Mouse (Mus musculus): ENCODE data around the gene Mthfsd.

Gene Mthfsd

GRCm38 (mm10) chr8:121071454-121071853 is 36.7 kb downstream of the Mthfsd start:
- no peak for DNase-seq

GRCm38 (mm10) chr8:121063649-121064048 is 44.5 kb downstream of the Mthfsd start:
- no peak for DNase-seq

DNA sequence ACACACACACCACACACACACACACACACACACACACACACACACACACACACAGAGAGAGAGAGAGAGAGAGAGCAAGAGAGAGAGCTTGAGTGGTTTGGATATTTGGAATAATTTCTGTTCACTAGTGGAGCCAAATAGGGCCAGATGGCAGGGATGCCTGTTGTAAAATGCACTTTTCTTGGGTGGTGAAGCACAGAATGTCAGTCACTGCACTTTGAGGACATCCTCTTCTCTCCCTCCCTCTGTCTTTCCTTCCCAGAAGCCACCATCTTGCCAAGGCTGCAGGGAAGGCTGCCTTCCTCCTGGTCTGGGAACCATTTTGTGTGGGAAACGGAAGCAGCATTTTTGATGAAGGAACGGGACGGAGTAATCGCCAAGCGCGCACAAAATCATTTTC is 45.7 kb downstream of the Mthfsd start:
- DNase-seq = no peak

GRCm38 (mm10) chr8:121059098-121059497 is 49.1 kb downstream of the Mthfsd start:
- DNase-seq = no peak

- no peak for DNase-seq
Measured at GRCm38 (mm10) chr8:121058081-121058480, 50.1 kb downstream of the Mthfsd start.

DNA sequence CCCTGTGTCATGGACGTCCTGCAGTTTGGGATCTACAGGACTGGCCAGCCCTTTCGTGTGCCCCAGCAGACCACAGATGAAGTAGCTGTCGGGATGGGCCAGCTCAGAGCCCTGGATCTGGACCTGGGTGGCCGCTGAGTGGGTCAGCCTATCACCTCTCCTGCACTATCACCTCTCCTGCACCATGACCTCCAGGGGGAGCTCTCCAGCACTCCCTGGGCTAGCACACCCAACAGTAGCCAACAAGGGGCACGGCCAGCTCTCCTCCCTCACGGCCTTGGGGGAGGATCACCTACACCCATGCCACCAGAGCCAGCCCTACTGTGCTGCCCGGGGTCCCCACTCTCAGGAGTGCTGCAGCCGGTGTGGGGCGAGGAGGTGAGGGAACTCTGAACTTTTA is 60.8 kb downstream of the Mthfsd start:
- no peak for DNase-seq

GRCm38 (mm10) chr8:121043719-121044440 is 64.3 kb downstream of the Mthfsd start:
- peak; percentile 10 for DNase-seq

All from kidney, postnatal 14 days (tissue).